Mouse (Mus musculus) heart, adult 2 months (tissue): ENCODE data around the gene Nop58. TPM values are rescaled to one million over a fixed set of nuclear protein-coding genes. Genes with fewer than 3 reads are reported as not detected.
A peak's percentile ranks its signal among the peaks of the same experiment; 100 is the strongest.
"Not testable (repeated sequence)": the region's sequence is repeated elsewhere in the genome, so short reads cannot be mapped to it uniquely, and the experiment has no call there.

Source experiments
- DNase-seq, 2 experiments: peaks; one replicate each; pipeline ENCODE4 v3.0.0; 2021
- H3K27ac ChIP-seq: fragments of 200-600 bp; 2 replicates; pipeline ENCODE4 v1.8.1; 2022
- H3K27me3 ChIP-seq: fragments of 200-500 bp; 2 replicates; pipeline ENCODE4 v1.6.1; 2012; ENCODE audit warnings: mild to moderate bottlenecking, low read length, inconsistent platforms, mixed read lengths; ENCODE audit not compliant: control insufficient read depth, insufficient read depth
- H3K36me3 ChIP-seq: fragments of 200-500 bp; 2 replicates; pipeline ENCODE4 v1.6.1; 2012; ENCODE audit warnings: low read length, inconsistent platforms; ENCODE audit not compliant: control insufficient read depth, insufficient read depth
- H3K4me1 ChIP-seq: fragments of 200-500 bp; 2 replicates; pipeline ENCODE4 v1.6.1; 2011; ENCODE audit warnings: low read length; ENCODE audit not compliant: control insufficient read depth, insufficient read depth
- H3K4me3 ChIP-seq: fragments of 200-600 bp; 2 replicates; pipeline ENCODE4 v1.8.1; 2022
- H3K79me2 ChIP-seq: fragments of 200-500 bp; replicated peaks from 2 replicates; pipeline ENCODE4 v1.6.1; 2012; ENCODE audit warnings: mild to moderate bottlenecking, inconsistent platforms, low read length, moderate library complexity, mixed read lengths; ENCODE audit not compliant: control insufficient read depth, insufficient read depth
- H3K9ac ChIP-seq: fragments of 200-500 bp; 2 replicates; pipeline ENCODE4 v1.6.1; 2012; ENCODE audit warnings: low read depth, mild to moderate bottlenecking, control low read depth, inconsistent platforms, low read length, mixed read lengths
- CTCF ChIP-seq: fragments of 200-600 bp; IDR thresholded peaks from 2 replicates; pipeline ENCODE4 v1.8.1; 2022; ENCODE audit warnings: antibody characterized with exemption, mild to moderate bottlenecking, moderate library complexity
- EP300 ChIP-seq: fragments of 200-500 bp; IDR thresholded peaks from 2 replicates; pipeline ENCODE4 v1.6.1; 2011; ENCODE audit warnings: low read depth, low read length, control low read depth; ENCODE audit not compliant: insufficient read depth
- POLR2A ChIP-seq: fragments of 200-500 bp; IDR thresholded peaks from 2 replicates; pipeline ENCODE4 v1.6.1; 2011; ENCODE audit warnings: mild to moderate bottlenecking, low read depth, low read length, control low read depth; ENCODE audit not compliant: insufficient read depth
- WGBS: fragments of 180-500 bp; shearing (Covaris S2); methylation state at CpG from one replicate; pipeline ENCODE4 v1.1.7; 2018; 5-methylcytosine and 5-hydroxymethylcytosine counted together
- intact Hi-C: fragments of 180-260 bp; cut with DNase I; formaldehyde crosslinking; loops from one replicate; pipeline ENCODE4 v1.15.1; 2025
- long read RNA-seq: library from polyadenylated mRNA; stranded (forward); transcript quantifications from one replicate; pipeline ENCODE4 v2.0.0, GENCODE M21; 2021
- polyA plus RNA-seq: library from polyadenylated mRNA; depleted of rRNA; stranded (reverse); fragments of >200 nt; gene quantifications from 2 replicates; pipeline ENCODE4 v1.2.3, GENCODE M21; 2012; rRNA removed
- total RNA-seq, 2 experiments: library from RNA; stranded (reverse); gene quantifications; 2 replicates each; pipeline ENCODE4 v1.2.3; 2021

Nop58 gene
- total RNA-seq (10 to 100 TPM; 32.7 to 33.0 TPM), polyA plus RNA-seq (7.2 and 8.6 TPM in 2 replicates)
- long read RNA-seq, full-length matches to known transcripts, result 2 of 3 reads
- long read RNA-seq, partial matches to known transcripts, result 1 of 3 reads
- long read RNA-seq, other reads (novel, unspliced or antisense), result 0 of 3 reads

DNA sequence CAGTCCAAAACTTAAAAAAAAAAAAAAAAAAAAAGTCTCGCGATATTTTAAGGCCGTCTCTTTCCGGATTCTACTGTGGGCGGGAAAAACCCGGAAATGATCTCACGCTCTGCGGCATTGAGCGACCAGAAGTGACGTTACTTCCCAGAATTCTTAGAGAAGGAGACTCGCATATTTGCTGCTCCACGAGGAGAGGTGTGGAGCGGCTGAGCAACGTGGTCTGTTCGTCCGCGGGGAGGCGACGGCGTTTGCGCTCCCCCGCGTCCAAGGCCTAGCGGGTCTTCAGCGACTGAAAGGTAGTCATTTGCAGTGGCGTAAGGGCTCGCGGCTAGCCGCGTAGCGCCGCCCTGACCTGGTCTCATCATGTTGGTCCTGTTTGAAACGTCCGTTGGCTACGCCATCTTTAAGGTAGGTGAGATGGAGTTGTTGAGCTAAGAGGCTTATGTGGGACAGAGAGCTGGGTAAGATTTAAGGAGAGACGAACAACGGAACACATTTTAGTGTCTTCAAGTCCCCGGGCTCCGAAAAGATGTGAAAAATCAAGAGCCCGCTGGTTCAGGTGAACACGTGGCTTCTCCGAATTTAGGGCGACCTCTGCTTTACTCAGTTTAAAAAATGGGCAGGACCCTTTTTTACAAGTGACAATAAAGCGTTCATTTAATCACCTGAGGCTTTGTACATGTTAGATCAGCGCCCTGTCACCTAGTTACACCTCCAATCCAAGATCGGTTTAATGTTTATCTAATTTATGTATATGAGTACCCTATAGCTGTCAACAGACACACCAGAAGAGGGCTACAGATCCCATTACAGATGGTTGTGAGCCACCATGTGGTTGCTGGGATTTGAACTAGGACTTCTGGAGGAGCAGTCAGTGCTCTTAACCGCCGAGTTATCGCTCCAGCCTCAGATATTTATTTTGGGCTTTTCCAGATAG is at the start of gene Nop58:
Gene Nop58, plus strand, starts transcription at position 153 of the 937 bp plus-strand sequence.
- Histone ChIP-seq H3K27ac (peak within 1 kb of the TSS; percentile 83), H3K9ac (peak within 1 kb of the TSS; percentile 48), H3K4me1 (peaks cover 3% of the 10 kb centered on the region), H3K4me3 (peak within 1 kb of the TSS; percentile 83), H3K79me2 (peaks cover 6% of the 10 kb centered on the region; the same call in 1 of the 2 replicates), H3K36me3 (peaks cover 8% of the 10 kb centered on the region), H3K27me3 (no peaks in the 10 kb centered on the region)
- DNase-seq, result peak; percentile 80 to 92
- TF ChIP-seq CTCF (no peak), EP300 (peak; percentile 79), POLR2A (peak; percentile 94)
- intact Hi-C loops, result loop anchor here (5.0 kb wide), 1 partner anchor 77 kb away; the partner anchor contains the start of gene Bmpr2
- WGBS, result under 1% methylated on average over 49 of the region's 49 CpGs

DNA sequence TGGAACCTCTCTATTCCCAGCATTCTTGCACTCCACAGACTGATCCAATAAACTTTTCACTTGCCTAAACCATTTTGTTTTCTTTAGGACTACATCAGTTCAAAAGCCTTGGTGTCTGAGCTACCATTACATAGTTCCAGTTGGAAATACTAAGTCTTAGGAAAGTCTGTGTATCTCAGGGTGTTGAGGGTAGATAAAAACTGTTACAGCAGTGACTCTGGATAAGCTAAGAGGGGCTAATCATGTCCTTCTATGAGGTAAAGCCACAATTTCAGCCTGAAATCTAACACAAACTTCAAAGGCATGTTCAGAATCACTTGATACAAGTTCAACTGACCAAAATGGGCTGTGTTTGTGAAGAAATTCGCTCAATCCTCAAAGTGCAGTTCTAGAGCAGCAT is 48.4 kb upstream of the Nop58 start:
- Histone ChIP-seq H3K79me2 (no peaks in the 10 kb centered on the region), H3K27ac (no peak overlapping the region), H3K27me3 (no peaks in the 10 kb centered on the region), H3K4me1 (no peaks in the 10 kb centered on the region), H3K4me3 (no peak overlapping the region), H3K36me3 (no peaks in the 10 kb centered on the region), H3K9ac (no peak overlapping the region)
- WGBS, result 72% methylated on average over 1 of the region's 1 CpGs
- no peak for DNase-seq
- TF ChIP-seq POLR2A (no peak), CTCF (no peak), EP300 (no peak)
- intact Hi-C loops, result no loop called here

- no peak overlapping the region for H3K4me3 ChIP-seq
- H3K27ac ChIP-seq, result no peak overlapping the region
- no peaks in the 10 kb centered on the region for H3K4me1 ChIP-seq
- no peak overlapping the region for H3K9ac ChIP-seq
- H3K36me3 ChIP-seq, result peaks cover 2% of the 10 kb centered on the region; the same call in 1 of the 2 replicates
- H3K27me3 ChIP-seq, result no peaks in the 10 kb centered on the region
- TF ChIP-seq POLR2A (no peak), CTCF (no peak), EP300 (no peak)
- no peaks in the 10 kb centered on the region for H3K79me2 ChIP-seq
- intact Hi-C loops, result no loop called here
- DNase-seq, result no peak
- 81% methylated on average over 3 of the region's 3 CpGs for WGBS
These were observed 46.4 kb upstream of the Nop58 start for GRCm38 (mm10) chr1:59638371-59638770.

DNA sequence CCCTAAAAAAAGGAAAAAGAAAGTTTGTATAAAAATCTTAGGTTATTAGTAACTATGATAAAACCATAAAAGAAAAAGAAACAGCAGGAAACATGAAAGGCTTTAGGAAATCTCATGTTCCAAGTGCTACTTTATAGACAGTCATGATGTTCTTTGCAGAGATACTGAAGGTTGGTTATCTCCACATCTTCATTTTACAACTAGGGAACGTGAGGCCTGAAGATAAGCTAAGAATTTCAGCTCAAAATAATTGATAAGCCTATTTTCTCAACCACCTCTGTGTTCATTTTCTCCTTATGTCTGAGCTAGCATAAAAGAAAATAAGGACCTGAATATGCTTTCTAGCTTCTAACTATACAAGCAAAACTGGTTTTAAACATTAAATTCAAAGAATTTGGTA is 42.3 kb upstream of the Nop58 start:
- 48% methylated on average over 1 of the region's 1 CpGs for WGBS
- no peak overlapping the region for H3K27ac ChIP-seq
- H3K27me3 ChIP-seq, result no peaks in the 10 kb centered on the region
- H3K79me2 ChIP-seq, result no peaks in the 10 kb centered on the region
- no peak overlapping the region for H3K4me3 ChIP-seq
- DNase-seq, result no peak
- peaks cover 2% of the 10 kb centered on the region for H3K36me3 ChIP-seq
- H3K4me1 ChIP-seq, result no peaks in the 10 kb centered on the region
- intact Hi-C loops, result no loop called here
- no peak overlapping the region for H3K9ac ChIP-seq
- TF ChIP-seq EP300 (no peak), POLR2A (no peak), CTCF (no peak)

GRCm38 (mm10) chr1:59646502-59646901 is 38.3 kb upstream of the Nop58 start:
- WGBS, result 96% methylated on average over 2 of the region's 2 CpGs
- H3K4me3 ChIP-seq, H3K27me3 ChIP-seq, H3K36me3 ChIP-seq, DNase-seq, H3K27ac ChIP-seq, intact Hi-C loops, H3K79me2 ChIP-seq, H3K4me1 ChIP-seq, H3K9ac ChIP-seq: not testable (repeated sequence)

DNA sequence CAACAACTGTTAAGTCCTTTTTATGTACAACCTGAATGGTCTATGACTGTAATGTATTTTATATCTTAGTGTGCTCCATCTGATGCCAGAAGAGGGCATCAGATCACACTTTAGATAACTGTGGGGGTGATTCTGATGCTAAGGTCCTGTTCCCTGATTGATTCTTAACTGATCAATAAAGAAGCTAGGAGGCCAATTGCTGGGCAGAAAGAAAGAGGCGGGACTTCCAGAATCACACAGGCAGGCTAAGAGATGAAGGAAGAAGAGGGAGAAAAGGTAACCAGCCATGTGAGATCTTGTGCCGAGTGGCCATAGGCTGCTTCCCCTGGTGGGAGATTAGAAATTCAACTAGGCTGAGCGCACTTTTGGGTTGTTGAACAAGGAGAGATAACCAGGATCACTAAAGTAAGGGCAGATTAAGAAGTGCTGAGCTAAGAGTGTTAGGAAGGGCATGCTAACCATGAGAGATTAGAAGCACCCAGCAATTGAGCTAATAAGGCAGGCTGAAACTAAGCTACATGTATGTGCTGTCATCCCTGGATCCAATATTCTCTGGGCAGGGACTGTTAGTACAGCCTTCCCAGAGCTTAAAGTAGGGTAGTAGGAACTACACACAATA is 33.5 kb upstream of the Nop58 start:
- Histone ChIP-seq H3K79me2 (peaks cover 2% of the 10 kb centered on the region; the same call in 1 of the 2 replicates), H3K27me3 (no peaks in the 10 kb centered on the region), H3K4me3 (no peak overlapping the region), H3K27ac (no peak overlapping the region), H3K9ac (no peak overlapping the region), H3K4me1 (no peaks in the 10 kb centered on the region), H3K36me3 (peaks cover 7% of the 10 kb centered on the region)
- TF ChIP-seq EP300 (no peak), POLR2A (no peak), CTCF (no peak)
- WGBS, result 92% methylated on average over 3 of the region's 3 CpGs
- DNase-seq, result no peak
- intact Hi-C loops, result no loop called here
